Mouse (Mus musculus): ENCODE data around the gene Ctnnd1.
"Not testable (repeated sequence)": the region's sequence is repeated elsewhere in the genome, so short reads cannot be mapped to it uniquely, and the experiment has no call there.

The Ctnnd1 gene

GRCm38 (mm10) chr2:84650464-84651195 lies at the start of gene Ctnnd1:
Gene Ctnnd1 (minus strand): TSS chr2:84650765.
- peak; percentile 93 for DNase-seq

GRCm38 (mm10) chr2:84695007-84695695 lies 44.6 kb upstream of the Ctnnd1 start:
- no peak for DNase-seq

GRCm38 (mm10) chr2:84690050-84690449 lies 39.5 kb upstream of the Ctnnd1 start:
- no peak for DNase-seq

GRCm38 (mm10) chr2:84688080-84688844 lies 37.7 kb upstream of the Ctnnd1 start:
- DNase-seq, result no peak

- DNase-seq, result no peak
Observed at GRCm38 (mm10) chr2:84682605-84683183, 32.1 kb upstream of the Ctnnd1 start.

- no peak for DNase-seq
Observed at GRCm38 (mm10) chr2:84679016-84679415, 28.5 kb upstream of the Ctnnd1 start, which contains the start of gene Tmx2. Gene Tmx2 (minus strand): TSS chr2:84679140.

- DNase-seq, result peak; percentile 99
Observed at GRCm38 (mm10) chr2:84677968-84678880, 27.7 kb upstream of the Ctnnd1 start, which contains the start of the genes Gm28635 and Med19. Gene Gm28635 (minus strand): TSS chr2:84678041. Gene Med19 (plus strand): TSS chr2:84678402.

- peak; percentile 56 for DNase-seq
Observed at GRCm38 (mm10) chr2:84677270-84677967, 26.9 kb upstream of the Ctnnd1 start.

- not testable (repeated sequence) for DNase-seq
Observed at GRCm38 (mm10) chr2:84671535-84671934, 21.0 kb upstream of the Ctnnd1 start.

GRCm38 (mm10) chr2:84670569-84670933 lies 20.0 kb upstream of the Ctnnd1 start, which contains the start of gene Selenoh:
Gene Selenoh (minus strand): TSS chr2:84670770.
- peak; percentile 97 for DNase-seq

GRCm38 (mm10) chr2:84669828-84670568 lies 19.4 kb upstream of the Ctnnd1 start:
- peak; percentile 69 for DNase-seq

- DNase-seq, result no peak
Observed at GRCm38 (mm10) chr2:84666081-84666480, 15.5 kb upstream of the Ctnnd1 start.

GRCm38 (mm10) chr2:84662866-84663265 lies 12.3 kb upstream of the Ctnnd1 start:
- peak; percentile 63 for DNase-seq

GRCm38 (mm10) chr2:84660253-84660652 lies 9.7 kb upstream of the Ctnnd1 start:
- no peak for DNase-seq

GRCm38 (mm10) chr2:84658806-84659205 lies 8.2 kb upstream of the Ctnnd1 start, which contains the start of gene Btbd18:
Gene Btbd18 (plus strand): TSS chr2:84659079.
- DNase-seq, result no peak

GRCm38 (mm10) chr2:84655864-84656263 lies 5.3 kb upstream of the Ctnnd1 start:
- DNase-seq, result no peak

GRCm38 (mm10) chr2:84653354-84653753 lies 2.8 kb upstream of the Ctnnd1 start:
- no peak for DNase-seq

- DNase-seq, result peak; percentile 42
Observed at GRCm38 (mm10) chr2:84649674-84650073, 891 bp downstream of the Ctnnd1 start.

- peak; percentile 46 for DNase-seq
Observed at GRCm38 (mm10) chr2:84648369-84648768, 2.2 kb downstream of the Ctnnd1 start.

- DNase-seq, result no peak
Observed at GRCm38 (mm10) chr2:84647051-84647568, 3.5 kb downstream of the Ctnnd1 start.
